Mouse (Mus musculus): ENCODE measurements at regions not wholly inside any gene's neighbourhood (a gene's known extent, or its start where the extent isn't known, plus 50 kb on each side); places are given as distances from the start of the nearest gene placed in this dataset.
"Not testable (repeated sequence)": the region's sequence is repeated elsewhere in the genome, so short reads cannot be mapped to it uniquely, and the experiment has no call there.

GRCm38 (mm10) chr13:5373191-5373590 lies 488.1 kb upstream of the Klf6 start:
- DNase-seq, result no peak

GRCm38 (mm10) chr13:5408226-5408804 lies 453.0 kb upstream of the Klf6 start:
- DNase-seq, result no peak

GRCm38 (mm10) chr13:5412052-5412451 lies 449.2 kb upstream of the Klf6 start:
- no peak for DNase-seq

GRCm38 (mm10) chr13:5413009-5413408 lies 448.3 kb upstream of the Klf6 start:
- not testable (repeated sequence) for DNase-seq

GRCm38 (mm10) chr13:5424110-5424509 lies 437.2 kb upstream of the Klf6 start:
- DNase-seq, result no peak

- peak in 1 of 2 experiments; percentile 4 for DNase-seq
These were observed 435.6 kb upstream of the Klf6 start for GRCm38 (mm10) chr13:5425491-5426232.

GRCm38 (mm10) chr13:5433652-5434051 lies 427.6 kb upstream of the Klf6 start:
- DNase-seq, result no peak

GRCm38 (mm10) chr13:5435131-5435530 lies 426.2 kb upstream of the Klf6 start:
- DNase-seq, result no peak

GRCm38 (mm10) chr13:5436191-5436590 lies 425.1 kb upstream of the Klf6 start:
- DNase-seq, result no peak

- DNase-seq, result no peak
These were observed 420.8 kb upstream of the Klf6 start for GRCm38 (mm10) chr13:5440454-5440853.

GRCm38 (mm10) chr13:5444759-5445478 lies 416.4 kb upstream of the Klf6 start:
- DNase-seq, result no peak

- DNase-seq, result no peak
These were observed 412.7 kb upstream of the Klf6 start for GRCm38 (mm10) chr13:5448601-5449000.

GRCm38 (mm10) chr13:5480779-5481178 lies 380.5 kb upstream of the Klf6 start:
- DNase-seq, result no peak

GRCm38 (mm10) chr13:5492266-5492665 lies 369.0 kb upstream of the Klf6 start:
- DNase-seq, result no peak

GRCm38 (mm10) chr13:5497535-5497934 lies 363.7 kb upstream of the Klf6 start:
- no peak for DNase-seq

GRCm38 (mm10) chr13:5511784-5512183 lies 349.5 kb upstream of the Klf6 start:
- DNase-seq, result no peak

- peak; percentile 80 to 82 for DNase-seq
These were observed 345.7 kb upstream of the Klf6 start for GRCm38 (mm10) chr13:5515552-5515951.

GRCm38 (mm10) chr13:5516088-5516487 lies 345.2 kb upstream of the Klf6 start:
- peak; percentile 5 to 33 for DNase-seq

- DNase-seq, result no peak
These were observed 342.1 kb upstream of the Klf6 start for GRCm38 (mm10) chr13:5519181-5519580.

GRCm38 (mm10) chr13:5519600-5519999 lies 341.7 kb upstream of the Klf6 start:
- peak; percentile 21 to 30 for DNase-seq

GRCm38 (mm10) chr13:5527400-5527799 lies 333.9 kb upstream of the Klf6 start:
- no peak for DNase-seq

GRCm38 (mm10) chr13:5540321-5540720 lies 321.0 kb upstream of the Klf6 start:
- peak; percentile 36 to 65 for DNase-seq

GRCm38 (mm10) chr13:5545521-5545920 lies 315.8 kb upstream of the Klf6 start:
- peak; percentile 2 to 4 for DNase-seq

- DNase-seq, result no peak
These were observed 315.3 kb upstream of the Klf6 start for GRCm38 (mm10) chr13:5546011-5546410.

All from cerebellum, postnatal 10 days (tissue).